Mouse (Mus musculus): ENCODE results near the gene Arhgef3. TPM values are rescaled to one million over a fixed set of nuclear protein-coding genes. Genes with fewer than 3 reads are reported as not detected.

Gene Arhgef3
- polyA plus RNA-seq, 1 experiment from 2014 or later: 2.9 TPM

- no peak overlapping the region for H3K27ac ChIP-seq (ENCODE audit: low read depth, low read length)
- no peaks in the 10 kb centered on the region for H3K36me3 ChIP-seq (ENCODE audit: control insufficient read depth, insufficient read depth, low read length)
- ATAC-seq (replicated peaks; ENCODE audit: low FRiP score) (no peak), DNase-seq (ENCODE audit: low spot score) (no peak)
- H3K27me3 ChIP-seq (ENCODE audit: control insufficient read depth, insufficient read depth, low read length): no peaks in the 10 kb centered on the region
- H3K4me2 ChIP-seq (ENCODE audit: low read depth, low read length, severe bottlenecking): no peak overlapping the region
- H3K9me3 ChIP-seq (ENCODE audit: control insufficient read depth, low read length): no peaks in the 10 kb centered on the region
- H3K9ac ChIP-seq (ENCODE audit: low read length): no peak overlapping the region
- H3K4me1 ChIP-seq (replicated peaks; ENCODE audit: control insufficient read depth, insufficient read depth, low read length): no peaks in the 10 kb centered on the region
- H3K4me3 ChIP-seq (ENCODE audit: low read depth, low read length): no peak overlapping the region
- 83% methylated on average over 8 of the region's 8 CpGs for WGBS
These were observed 257.0 kb downstream of the Arhgef3 start for GRCm38 (mm10) chr14:27371669-27372076.

DNA sequence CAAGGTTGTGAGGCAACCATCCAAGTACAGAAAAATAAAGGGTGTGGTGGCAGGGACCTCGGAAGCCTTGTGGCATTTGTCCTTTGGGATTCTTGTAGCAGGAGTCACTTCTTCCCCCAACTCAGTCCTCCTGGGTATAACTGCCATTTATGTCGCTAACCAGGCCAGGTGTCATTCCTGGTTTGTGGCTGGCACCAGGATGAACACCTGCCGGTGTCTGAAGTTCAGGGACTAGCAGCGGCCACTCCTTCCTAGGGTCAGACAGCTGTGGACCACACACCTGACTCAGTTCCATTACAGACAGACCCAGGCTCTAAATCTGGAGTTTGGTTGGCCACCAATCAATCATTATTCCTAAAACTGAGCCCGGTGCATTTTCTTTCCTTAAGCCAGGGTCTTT lies 258.8 kb downstream of the Arhgef3 start:
- H3K4me1 ChIP-seq (replicated peaks; ENCODE audit: control insufficient read depth, insufficient read depth, low read length): no peaks in the 10 kb centered on the region
- H3K9ac ChIP-seq (ENCODE audit: low read length): no peak overlapping the region
- no peaks in the 10 kb centered on the region for H3K9me3 ChIP-seq (ENCODE audit: control insufficient read depth, low read length)
- no peak overlapping the region for H3K4me3 ChIP-seq (ENCODE audit: low read depth, low read length)
- DNase-seq (ENCODE audit: low spot score): no peak
- H3K36me3 ChIP-seq (ENCODE audit: control insufficient read depth, insufficient read depth, low read length): no peaks in the 10 kb centered on the region
- no peak overlapping the region for H3K27ac ChIP-seq (ENCODE audit: low read depth, low read length)
- no peak overlapping the region for H3K4me2 ChIP-seq (ENCODE audit: low read depth, low read length, severe bottlenecking)
- H3K27me3 ChIP-seq (ENCODE audit: control insufficient read depth, insufficient read depth, low read length): no peaks in the 10 kb centered on the region
- WGBS: 90% methylated on average over 5 of the region's 5 CpGs
- ATAC-seq (replicated peaks; ENCODE audit: low FRiP score): no peak

DNA sequence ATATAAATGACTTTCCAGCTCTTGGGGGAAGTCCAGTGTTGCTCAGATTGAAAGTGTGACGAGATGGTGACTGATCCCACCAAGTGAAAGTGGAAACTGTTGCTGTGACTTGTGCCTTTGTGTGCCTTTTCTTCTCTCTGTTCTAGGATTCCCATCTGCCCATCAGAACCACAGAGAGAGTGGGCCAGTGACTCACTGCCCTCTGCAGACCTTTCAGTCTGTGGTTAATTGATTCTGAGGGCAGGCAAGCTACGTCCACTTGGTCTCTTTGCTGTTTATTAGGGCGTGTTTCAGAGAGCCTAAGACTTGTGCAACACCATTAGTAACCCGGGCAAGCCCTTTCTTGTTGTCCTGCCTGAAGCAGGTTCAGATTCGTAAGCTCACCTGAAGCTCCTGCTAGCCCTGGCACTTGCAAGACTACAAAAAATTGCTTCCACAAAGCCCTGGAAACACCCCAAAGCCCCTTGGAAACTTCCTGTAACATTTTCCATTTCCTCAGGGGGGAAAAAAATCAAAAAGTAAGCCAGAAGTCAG lies 261.5 kb downstream of the Arhgef3 start:
- Histone ChIP-seq H3K27ac (ENCODE audit: low read depth, low read length) (no peak overlapping the region), H3K27me3 (ENCODE audit: control insufficient read depth, insufficient read depth, low read length) (no peaks in the 10 kb centered on the region), H3K4me2 (ENCODE audit: low read depth, low read length, severe bottlenecking) (no peak overlapping the region), H3K36me3 (ENCODE audit: control insufficient read depth, insufficient read depth, low read length) (no peaks in the 10 kb centered on the region), H3K4me1 (replicated peaks; ENCODE audit: control insufficient read depth, insufficient read depth, low read length) (no peaks in the 10 kb centered on the region), H3K4me3 (ENCODE audit: low read depth, low read length) (no peak overlapping the region), H3K9ac (ENCODE audit: low read length) (no peak overlapping the region), H3K9me3 (ENCODE audit: control insufficient read depth, low read length) (no peaks in the 10 kb centered on the region)
- WGBS: 68% methylated on average over 5 of the region's 5 CpGs
- DNase-seq (ENCODE audit: low spot score): no peak
- ATAC-seq (replicated peaks; ENCODE audit: low FRiP score): no peak

- H3K4me2 ChIP-seq (ENCODE audit: low read depth, low read length, severe bottlenecking): no peak overlapping the region
- ATAC-seq (replicated peaks; ENCODE audit: low FRiP score): no peak
- WGBS: 90% methylated on average over 7 of the region's 7 CpGs
These were observed 264.0 kb downstream of the Arhgef3 start for GRCm38 (mm10) chr14:27378669-27379068.

GRCm38 (mm10) chr14:27379404-27379803 lies 264.7 kb downstream of the Arhgef3 start:
- ATAC-seq (replicated peaks; ENCODE audit: low FRiP score) (no peak), DNase-seq (ENCODE audit: low spot score) (no peak)
- H3K9me3 ChIP-seq (ENCODE audit: control insufficient read depth, low read length): no peaks in the 10 kb centered on the region
- H3K9ac ChIP-seq (ENCODE audit: low read length): no peak overlapping the region
- no peak overlapping the region for H3K4me3 ChIP-seq (ENCODE audit: low read depth, low read length)
- H3K27ac ChIP-seq (ENCODE audit: low read depth, low read length): no peak overlapping the region
- H3K27me3 ChIP-seq (ENCODE audit: control insufficient read depth, insufficient read depth, low read length): no peaks in the 10 kb centered on the region
- H3K4me1 ChIP-seq (replicated peaks; ENCODE audit: control insufficient read depth, insufficient read depth, low read length): no peaks in the 10 kb centered on the region
- no peaks in the 10 kb centered on the region for H3K36me3 ChIP-seq (ENCODE audit: control insufficient read depth, insufficient read depth, low read length)
- H3K4me2 ChIP-seq (ENCODE audit: low read depth, low read length, severe bottlenecking): no peak overlapping the region
- WGBS: 86% methylated on average over 12 of the region's 12 CpGs

More at GRCm38 (mm10) chr14:27378669-27379068, 264.0 kb downstream of the Arhgef3 start:
- Histone ChIP-seq H3K9me3 (ENCODE audit: control insufficient read depth, low read length) (no peaks in the 10 kb centered on the region), H3K27me3 (ENCODE audit: control insufficient read depth, insufficient read depth, low read length) (no peaks in the 10 kb centered on the region), H3K36me3 (ENCODE audit: control insufficient read depth, insufficient read depth, low read length) (no peaks in the 10 kb centered on the region), H3K4me3 (ENCODE audit: low read depth, low read length) (no peak overlapping the region), H3K9ac (ENCODE audit: low read length) (no peak overlapping the region), H3K27ac (ENCODE audit: low read depth, low read length) (no peak overlapping the region), H3K4me1 (replicated peaks; ENCODE audit: control insufficient read depth, insufficient read depth, low read length) (no peaks in the 10 kb centered on the region)
- no peak for DNase-seq (ENCODE audit: low spot score)

- 91% methylated on average over 7 of the region's 7 CpGs for WGBS
These were observed 266.8 kb downstream of the Arhgef3 start for GRCm38 (mm10) chr14:27381459-27381858.

DNA sequence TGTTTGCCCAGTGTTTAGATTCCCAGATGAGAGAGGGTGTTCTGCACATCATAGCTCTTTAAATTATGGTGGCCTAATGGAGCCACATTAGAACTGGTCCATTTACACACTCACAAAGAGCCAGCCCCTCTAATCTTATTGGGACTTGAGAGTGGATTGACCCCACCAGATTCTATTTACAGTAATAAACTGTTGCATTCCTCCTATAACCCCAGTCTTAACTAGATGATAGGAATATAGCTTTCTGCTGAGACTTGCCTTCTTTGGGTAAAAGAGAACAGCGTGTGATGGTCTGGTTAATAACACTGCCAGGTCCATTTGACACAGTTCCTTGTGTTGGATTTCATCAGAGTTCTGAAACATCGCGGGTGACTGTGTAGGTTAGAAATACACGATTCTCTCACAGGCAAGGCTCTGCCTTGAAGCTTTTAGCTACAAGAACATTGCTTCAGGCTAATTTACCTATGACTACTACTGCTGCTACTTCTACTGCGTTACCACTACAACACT lies 268.7 kb downstream of the Arhgef3 start:
- Histone ChIP-seq H3K4me1 (replicated peaks; ENCODE audit: control insufficient read depth, insufficient read depth, low read length) (no peaks in the 10 kb centered on the region), H3K9ac (ENCODE audit: low read length) (no peak overlapping the region), H3K9me3 (ENCODE audit: control insufficient read depth, low read length) (no peaks in the 10 kb centered on the region), H3K27ac (ENCODE audit: low read depth, low read length) (no peak overlapping the region), H3K4me3 (ENCODE audit: low read depth, low read length) (no peak overlapping the region), H3K36me3 (ENCODE audit: control insufficient read depth, insufficient read depth, low read length) (no peaks in the 10 kb centered on the region), H3K27me3 (ENCODE audit: control insufficient read depth, insufficient read depth, low read length) (no peaks in the 10 kb centered on the region), H3K4me2 (ENCODE audit: low read depth, low read length, severe bottlenecking) (no peak overlapping the region)
- ATAC-seq (replicated peaks; ENCODE audit: low FRiP score) (no peak), DNase-seq (ENCODE audit: low spot score) (no peak)
- WGBS: 90% methylated on average over 5 of the region's 5 CpGs

More at GRCm38 (mm10) chr14:27381459-27381858, 266.8 kb downstream of the Arhgef3 start:
- ATAC-seq (replicated peaks; ENCODE audit: low FRiP score) (no peak), DNase-seq (ENCODE audit: low spot score) (no peak)
- Histone ChIP-seq H3K27me3 (ENCODE audit: control insufficient read depth, insufficient read depth, low read length) (no peaks in the 10 kb centered on the region), H3K9me3 (ENCODE audit: control insufficient read depth, low read length) (no peaks in the 10 kb centered on the region), H3K4me1 (replicated peaks; ENCODE audit: control insufficient read depth, insufficient read depth, low read length) (no peaks in the 10 kb centered on the region), H3K9ac (ENCODE audit: low read length) (no peak overlapping the region), H3K36me3 (ENCODE audit: control insufficient read depth, insufficient read depth, low read length) (no peaks in the 10 kb centered on the region), H3K4me2 (ENCODE audit: low read depth, low read length, severe bottlenecking) (no peak overlapping the region), H3K4me3 (ENCODE audit: low read depth, low read length) (no peak overlapping the region), H3K27ac (ENCODE audit: low read depth, low read length) (no peak overlapping the region)

DNA sequence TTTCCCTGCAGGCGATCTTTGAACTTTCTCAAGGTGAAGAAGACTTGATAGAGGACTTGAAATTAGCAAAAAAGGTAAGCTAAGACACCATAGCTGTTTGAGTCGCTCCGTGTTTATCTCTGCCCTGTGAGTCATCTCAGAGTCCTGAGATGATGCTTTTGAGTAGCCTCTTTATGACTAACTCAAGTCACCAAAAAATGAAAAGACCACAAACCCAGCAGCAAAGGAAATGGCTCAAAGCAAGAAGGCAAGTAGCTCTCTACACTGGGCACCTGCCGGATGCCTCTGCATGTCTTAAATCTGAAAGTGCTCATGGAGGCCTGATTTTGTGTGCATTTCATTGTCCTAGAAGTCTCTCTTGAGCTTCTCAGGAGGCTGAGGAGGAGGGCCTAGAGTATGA lies 269.4 kb downstream of the Arhgef3 start:
- no peaks in the 10 kb centered on the region for H3K36me3 ChIP-seq (ENCODE audit: control insufficient read depth, insufficient read depth, low read length)
- H3K9ac ChIP-seq (ENCODE audit: low read length): no peak overlapping the region
- no peaks in the 10 kb centered on the region for H3K9me3 ChIP-seq (ENCODE audit: control insufficient read depth, low read length)
- H3K4me2 ChIP-seq (ENCODE audit: low read depth, low read length, severe bottlenecking): no peak overlapping the region
- H3K27ac ChIP-seq (ENCODE audit: low read depth, low read length): no peak overlapping the region
- DNase-seq (ENCODE audit: low spot score): no peak
- 87% methylated on average over 4 of the region's 4 CpGs for WGBS
- H3K4me1 ChIP-seq (replicated peaks; ENCODE audit: control insufficient read depth, insufficient read depth, low read length): no peaks in the 10 kb centered on the region
- H3K4me3 ChIP-seq (ENCODE audit: low read depth, low read length): no peak overlapping the region
- H3K27me3 ChIP-seq (ENCODE audit: control insufficient read depth, insufficient read depth, low read length): no peaks in the 10 kb centered on the region
- ATAC-seq (replicated peaks; ENCODE audit: low FRiP score): no peak

GRCm38 (mm10) chr14:27388616-27389015 lies 273.9 kb downstream of the Arhgef3 start:
- no peak overlapping the region for H3K4me2 ChIP-seq (ENCODE audit: low read depth, low read length, severe bottlenecking)
- H3K9me3 ChIP-seq (ENCODE audit: control insufficient read depth, low read length): no peaks in the 10 kb centered on the region
- H3K27me3 ChIP-seq (ENCODE audit: control insufficient read depth, insufficient read depth, low read length): no peaks in the 10 kb centered on the region
- H3K4me3 ChIP-seq (ENCODE audit: low read depth, low read length): no peak overlapping the region
- no peaks in the 10 kb centered on the region for H3K36me3 ChIP-seq (ENCODE audit: control insufficient read depth, insufficient read depth, low read length)
- no peak overlapping the region for H3K27ac ChIP-seq (ENCODE audit: low read depth, low read length)
- H3K9ac ChIP-seq (ENCODE audit: low read length): no peak overlapping the region
- H3K4me1 ChIP-seq (replicated peaks; ENCODE audit: control insufficient read depth, insufficient read depth, low read length): no peaks in the 10 kb centered on the region
- ATAC-seq (replicated peaks; ENCODE audit: low FRiP score) (no peak), DNase-seq (ENCODE audit: low spot score) (no peak)
